Mouse (Mus musculus): Measurements from ENCODE around the gene Polr2m. TPM values are rescaled to one million over a fixed set of nuclear protein-coding genes. Genes with fewer than 3 reads are reported as not detected.

The Polr2m gene
- total and polyA plus RNA-seq, 3 experiments: 188 to 321 (median 320) TPM

- Histone ChIP-seq H3K36me3 (ENCODE audit: control insufficient read depth, insufficient read depth, low read length) (peaks cover 46% of the 10 kb centered on the region), H3K27ac (no peak overlapping the region), H3K79me2 (replicated peaks; ENCODE audit: control insufficient read depth, insufficient read depth, low read length) (peaks cover 2% of the 10 kb centered on the region; the same call in 1 of the 2 replicates), H3K27me3 (ENCODE audit: control insufficient read depth, insufficient read depth, low read length) (no peaks in the 10 kb centered on the region), H3K9ac (ENCODE audit: low read depth, low read length) (no peak overlapping the region), H3K4me1 (ENCODE audit: control insufficient read depth, insufficient read depth, low read length) (peaks cover 4% of the 10 kb centered on the region; the same call in 1 of the 2 replicates), H3K4me3 (no peak overlapping the region)
- TF ChIP-seq CTCF (IDR thresholded peaks at IDR 0.05) (no peak), POLR2A (IDR thresholded peaks at IDR 0.05; ENCODE audit: insufficient read depth, low read depth, low read length) (no peak), EP300 (IDR thresholded peaks at IDR 0.05; ENCODE audit: insufficient read depth, low read depth, low read length) (no peak)
- DNase-seq: no peak
- intact Hi-C loops (cut with DNase I): loop anchor here (10.0 kb wide), 1 partner anchor 794 kb away; the partner anchor contains the start of gene Zfp280d
- WGBS: 50% methylated on average over 2 of the region's 2 CpGs
Measured at GRCm38 (mm10) chr9:71480305-71480704, 5.4 kb downstream of the Polr2m start.

DNA sequence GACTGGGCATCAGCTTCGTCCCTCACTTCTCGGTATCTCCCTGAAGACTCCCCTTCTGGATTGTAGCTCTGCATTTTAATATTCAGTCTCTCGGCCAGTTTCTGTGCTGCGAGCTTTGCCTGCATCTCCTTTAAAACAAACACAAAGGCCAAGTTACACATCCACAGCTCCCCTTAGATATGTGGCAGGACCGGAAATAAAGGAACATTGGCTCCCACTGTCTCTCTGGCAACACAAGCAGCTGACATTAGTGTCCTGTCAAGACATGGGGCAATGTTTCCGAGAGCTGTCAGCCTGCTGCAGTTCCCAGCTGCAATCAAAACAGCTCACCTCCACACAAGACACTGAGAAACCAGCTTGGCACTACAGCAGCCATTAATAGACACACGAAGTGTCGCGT is 6.3 kb downstream of the Polr2m start:
- H3K27me3 ChIP-seq (ENCODE audit: control insufficient read depth, insufficient read depth, low read length): no peaks in the 10 kb centered on the region
- peaks cover 42% of the 10 kb centered on the region for H3K36me3 ChIP-seq (ENCODE audit: control insufficient read depth, insufficient read depth, low read length)
- no peak for TF ChIP-seq EP300 (IDR thresholded peaks at IDR 0.05; ENCODE audit: insufficient read depth, low read depth, low read length)
- TF ChIP-seq POLR2A (IDR thresholded peaks at IDR 0.05; ENCODE audit: insufficient read depth, low read depth, low read length): no peak
- no peak for TF ChIP-seq CTCF (IDR thresholded peaks at IDR 0.05)
- no peak overlapping the region for H3K4me3 ChIP-seq
- peaks cover 4% of the 10 kb centered on the region; the same call in 1 of the 2 replicates for H3K4me1 ChIP-seq (ENCODE audit: control insufficient read depth, insufficient read depth, low read length)
- DNase-seq: no peak
- H3K27ac ChIP-seq: no peak overlapping the region
- intact Hi-C loops (cut with DNase I): no loop called here
- peaks cover 2% of the 10 kb centered on the region; the same call in 1 of the 2 replicates for H3K79me2 ChIP-seq (replicated peaks; ENCODE audit: control insufficient read depth, insufficient read depth, low read length)
- WGBS: 72% methylated on average over 9 of the region's 9 CpGs
- H3K9ac ChIP-seq (ENCODE audit: low read depth, low read length): no peak overlapping the region

DNA sequence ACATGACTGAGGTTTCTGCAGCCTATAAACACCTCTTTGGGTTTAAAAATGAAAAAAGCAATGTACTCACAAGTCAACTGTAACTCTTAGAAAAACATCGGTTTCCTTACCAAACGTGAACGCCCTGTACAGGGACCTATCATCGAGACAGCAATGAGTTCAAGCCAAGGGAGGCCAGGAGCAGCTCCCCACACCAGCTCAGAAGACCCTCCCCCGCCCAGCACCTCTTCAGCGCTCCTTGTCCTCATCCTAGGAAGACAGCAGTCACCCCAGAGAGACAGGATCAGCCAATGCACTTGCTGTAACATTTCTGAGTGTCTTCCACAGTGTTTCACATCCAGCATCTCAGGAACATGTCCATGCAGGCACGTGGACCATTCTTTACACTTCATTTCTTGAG is 7.1 kb downstream of the Polr2m start:
- H3K36me3 ChIP-seq (ENCODE audit: control insufficient read depth, insufficient read depth, low read length): peaks cover 40% of the 10 kb centered on the region
- 88% methylated on average over 7 of the region's 7 CpGs for WGBS
- 0 out of 2 replicates have a peak, but pooled peaks cover 2% of the 10 kb centered on the region for H3K79me2 ChIP-seq (replicated peaks; ENCODE audit: control insufficient read depth, insufficient read depth, low read length)
- TF ChIP-seq EP300 (IDR thresholded peaks at IDR 0.05; ENCODE audit: insufficient read depth, low read depth, low read length) (no peak), CTCF (IDR thresholded peaks at IDR 0.05) (no peak), POLR2A (IDR thresholded peaks at IDR 0.05; ENCODE audit: insufficient read depth, low read depth, low read length) (no peak)
- H3K4me1 ChIP-seq (ENCODE audit: control insufficient read depth, insufficient read depth, low read length): peaks cover 2% of the 10 kb centered on the region; the same call in 1 of the 2 replicates
- H3K27me3 ChIP-seq (ENCODE audit: control insufficient read depth, insufficient read depth, low read length): no peaks in the 10 kb centered on the region
- no peak overlapping the region for H3K27ac ChIP-seq
- H3K4me3 ChIP-seq: no peak overlapping the region
- DNase-seq: no peak
- no peak overlapping the region for H3K9ac ChIP-seq (ENCODE audit: low read depth, low read length)
- intact Hi-C loops (cut with DNase I): no loop called here

DNA sequence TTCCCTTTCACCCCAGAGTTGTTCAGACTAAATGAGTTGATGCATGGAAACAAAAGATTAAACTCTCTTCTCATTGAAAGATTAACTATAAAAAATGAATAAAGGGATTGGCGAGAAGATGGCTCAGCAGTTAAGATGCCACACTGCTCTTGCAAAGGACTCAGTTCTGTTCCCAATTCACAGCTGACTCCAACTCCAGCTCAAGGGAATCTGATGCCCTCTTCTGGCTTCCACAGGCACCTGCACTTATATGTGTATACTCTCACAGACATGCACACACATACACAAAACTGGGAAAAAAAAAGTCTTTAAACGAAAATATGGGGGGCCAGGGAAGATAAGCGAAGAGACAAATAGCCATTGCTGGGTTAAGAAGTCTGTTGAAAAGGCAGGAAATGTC is 9.1 kb downstream of the Polr2m start:
- no peak for TF ChIP-seq EP300 (IDR thresholded peaks at IDR 0.05; ENCODE audit: insufficient read depth, low read depth, low read length)
- TF ChIP-seq CTCF (IDR thresholded peaks at IDR 0.05): peak; percentile 18; the same call in 1 of the 2 replicates
- Histone ChIP-seq H3K36me3 (ENCODE audit: control insufficient read depth, insufficient read depth, low read length) (peaks cover 26% of the 10 kb centered on the region), H3K4me3 (no peak overlapping the region), H3K27me3 (ENCODE audit: control insufficient read depth, insufficient read depth, low read length) (no peaks in the 10 kb centered on the region), H3K27ac (no peak overlapping the region), H3K4me1 (ENCODE audit: control insufficient read depth, insufficient read depth, low read length) (no peaks in the 10 kb centered on the region), H3K9ac (ENCODE audit: low read depth, low read length) (no peak overlapping the region), H3K79me2 (replicated peaks; ENCODE audit: control insufficient read depth, insufficient read depth, low read length) (no peaks in the 10 kb centered on the region)
- DNase-seq: no peak
- intact Hi-C loops (cut with DNase I): no loop called here
- WGBS: 93% methylated on average over 3 of the region's 3 CpGs

- intact Hi-C loops (cut with DNase I): no loop called here
- TF ChIP-seq POLR2A (IDR thresholded peaks at IDR 0.05; ENCODE audit: insufficient read depth, low read depth, low read length) (no peak), CTCF (IDR thresholded peaks at IDR 0.05) (no peak), EP300 (IDR thresholded peaks at IDR 0.05; ENCODE audit: insufficient read depth, low read depth, low read length) (no peak)
- Histone ChIP-seq H3K36me3 (ENCODE audit: control insufficient read depth, insufficient read depth, low read length) (peaks cover 19% of the 10 kb centered on the region), H3K4me1 (ENCODE audit: control insufficient read depth, insufficient read depth, low read length) (no peaks in the 10 kb centered on the region), H3K79me2 (replicated peaks; ENCODE audit: control insufficient read depth, insufficient read depth, low read length) (no peaks in the 10 kb centered on the region), H3K9ac (ENCODE audit: low read depth, low read length) (no peak overlapping the region), H3K4me3 (no peak overlapping the region), H3K27me3 (ENCODE audit: control insufficient read depth, insufficient read depth, low read length) (no peaks in the 10 kb centered on the region), H3K27ac (no peak overlapping the region)
- 89% methylated on average over 4 of the region's 4 CpGs for WGBS
- DNase-seq: no peak
Measured at GRCm38 (mm10) chr9:71475536-71475935, 10.2 kb downstream of the Polr2m start.

DNA sequence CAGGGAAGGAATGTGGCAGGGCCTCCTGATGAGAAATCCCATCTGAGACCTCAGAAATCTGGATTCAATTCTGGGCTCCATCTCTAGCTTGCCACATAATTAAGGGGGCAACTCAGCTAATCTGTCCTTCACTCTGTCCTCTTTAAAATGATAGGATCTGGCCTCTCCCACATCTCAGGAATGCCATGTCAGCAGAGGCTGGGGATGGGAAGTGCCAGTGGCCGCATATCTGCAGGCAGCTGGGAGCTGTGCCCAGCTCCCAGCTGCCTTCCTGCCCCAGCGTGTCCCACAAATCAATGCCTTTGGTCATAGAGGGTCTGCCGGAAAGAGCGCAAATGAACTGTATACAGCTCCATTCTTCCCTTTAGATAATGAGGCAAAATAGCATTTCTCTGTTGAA is 18.3 kb downstream of the Polr2m start:
- Histone ChIP-seq H3K36me3 (ENCODE audit: control insufficient read depth, insufficient read depth, low read length) (no peaks in the 10 kb centered on the region), H3K79me2 (replicated peaks; ENCODE audit: control insufficient read depth, insufficient read depth, low read length) (no peaks in the 10 kb centered on the region), H3K9ac (ENCODE audit: low read depth, low read length) (no peak overlapping the region), H3K27me3 (ENCODE audit: control insufficient read depth, insufficient read depth, low read length) (no peaks in the 10 kb centered on the region), H3K4me3 (no peak overlapping the region), H3K4me1 (ENCODE audit: control insufficient read depth, insufficient read depth, low read length) (no peaks in the 10 kb centered on the region), H3K27ac (no peak overlapping the region)
- TF ChIP-seq CTCF (IDR thresholded peaks at IDR 0.05) (no peak), EP300 (IDR thresholded peaks at IDR 0.05; ENCODE audit: insufficient read depth, low read depth, low read length) (no peak), POLR2A (IDR thresholded peaks at IDR 0.05; ENCODE audit: insufficient read depth, low read depth, low read length) (no peak)
- 39% methylated on average over 4 of the region's 4 CpGs for WGBS
- intact Hi-C loops (cut with DNase I): no loop called here
- no peak for DNase-seq
